Mouse (Mus musculus): ENCODE results near the gene Irf2bp1. TPM values are rescaled to one million over a fixed set of nuclear protein-coding genes. Genes with fewer than 3 reads are reported as not detected.

The Irf2bp1 gene
- total and polyA plus RNA-seq, 3 experiments = 12.7 to 24.5 (median 22.5) TPM

DNA sequence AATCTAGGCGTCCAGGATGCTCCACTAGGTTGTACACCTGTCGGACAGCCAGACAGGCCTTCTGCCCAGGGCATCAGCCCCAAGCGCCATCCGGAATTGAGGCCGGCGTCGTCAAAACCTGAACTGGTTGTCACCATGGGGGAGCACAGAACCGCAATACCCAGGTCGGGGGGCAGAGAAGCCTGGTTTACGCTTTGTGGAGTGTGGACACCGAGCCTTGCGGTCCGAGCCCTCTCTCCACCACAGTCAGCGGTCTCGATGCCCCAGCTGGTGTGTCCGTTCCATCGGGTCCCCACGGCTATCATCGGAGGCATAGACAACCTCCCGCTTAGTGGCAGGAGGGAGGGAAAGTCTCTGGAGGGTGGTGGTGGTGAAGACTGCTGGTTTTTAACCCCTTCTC lies 41.0 kb upstream of the Irf2bp1 start:
- WGBS = 27% methylated on average over 20 of the region's 20 CpGs
- intact Hi-C loops (cut with DNase I) = loop anchor here (5.0 kb wide), 1 partner anchor 55 kb away; no protein-coding TSS in a partner anchor
- no peak for DNase-seq
- Histone ChIP-seq H3K4me3 (no peak overlapping the region), H3K27ac (no peak overlapping the region), H3K27me3 (ENCODE audit: control insufficient read depth, insufficient read depth, low read length) (peaks cover 5% of the 10 kb centered on the region), H3K9ac (ENCODE audit: low read depth, low read length) (no peak overlapping the region), H3K36me3 (ENCODE audit: control insufficient read depth, insufficient read depth, low read length) (no peaks in the 10 kb centered on the region), H3K79me2 (replicated peaks; ENCODE audit: control insufficient read depth, insufficient read depth, low read length) (no peaks in the 10 kb centered on the region), H3K4me1 (ENCODE audit: control insufficient read depth, insufficient read depth, low read length) (peaks cover 5% of the 10 kb centered on the region)
- TF ChIP-seq EP300 (IDR thresholded peaks at IDR 0.05; ENCODE audit: insufficient read depth, low read depth, low read length) (no peak), CTCF (IDR thresholded peaks at IDR 0.05) (no peak), POLR2A (IDR thresholded peaks at IDR 0.05; ENCODE audit: insufficient read depth, low read depth, low read length) (no peak)

DNA sequence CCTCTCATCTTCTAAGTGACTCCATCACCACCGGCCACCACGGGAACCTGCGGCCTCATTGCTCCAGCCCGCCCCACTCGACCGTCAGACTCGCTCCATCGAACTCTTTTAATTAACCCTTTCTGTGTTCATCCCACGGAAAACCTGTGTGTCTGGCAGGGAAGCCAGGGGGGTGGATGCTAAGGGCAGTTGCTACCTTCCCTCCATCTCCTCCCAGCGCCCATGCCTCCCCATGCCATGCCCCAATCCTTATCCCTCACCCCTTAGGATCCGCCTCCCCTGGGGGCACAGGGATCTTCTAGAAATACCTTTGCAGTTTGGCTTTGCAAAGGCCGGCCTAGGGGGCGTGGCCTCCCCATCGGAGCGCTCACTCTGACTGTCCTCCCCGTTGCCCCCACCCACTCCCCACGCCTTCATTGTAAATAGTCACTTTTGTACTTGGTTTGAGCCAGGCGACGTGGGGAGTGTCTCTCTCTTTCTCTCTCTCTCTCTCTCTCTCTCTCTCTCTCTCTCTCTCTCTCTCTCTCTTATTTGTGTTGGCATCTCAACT lies 40.5 kb upstream of the Irf2bp1 start:
- peaks cover 4% of the 10 kb centered on the region for H3K4me1 ChIP-seq (ENCODE audit: control insufficient read depth, insufficient read depth, low read length)
- intact Hi-C loops (cut with DNase I) = loop anchor here (5.0 kb wide), 1 partner anchor 56 kb away; no protein-coding TSS in a partner anchor
- H3K79me2 ChIP-seq (replicated peaks; ENCODE audit: control insufficient read depth, insufficient read depth, low read length) = no peaks in the 10 kb centered on the region
- 16% methylated on average over 19 of the region's 19 CpGs for WGBS
- no peak overlapping the region for H3K4me3 ChIP-seq
- no peak overlapping the region for H3K9ac ChIP-seq (ENCODE audit: low read depth, low read length)
- no peaks in the 10 kb centered on the region for H3K36me3 ChIP-seq (ENCODE audit: control insufficient read depth, insufficient read depth, low read length)
- no peak for TF ChIP-seq EP300 (IDR thresholded peaks at IDR 0.05; ENCODE audit: insufficient read depth, low read depth, low read length)
- TF ChIP-seq POLR2A (IDR thresholded peaks at IDR 0.05; ENCODE audit: insufficient read depth, low read depth, low read length) = no peak
- no peak for TF ChIP-seq CTCF (IDR thresholded peaks at IDR 0.05)
- no peak for DNase-seq
- H3K27me3 ChIP-seq (ENCODE audit: control insufficient read depth, insufficient read depth, low read length) = peaks cover 5% of the 10 kb centered on the region
- H3K27ac ChIP-seq = no peak overlapping the region

DNA sequence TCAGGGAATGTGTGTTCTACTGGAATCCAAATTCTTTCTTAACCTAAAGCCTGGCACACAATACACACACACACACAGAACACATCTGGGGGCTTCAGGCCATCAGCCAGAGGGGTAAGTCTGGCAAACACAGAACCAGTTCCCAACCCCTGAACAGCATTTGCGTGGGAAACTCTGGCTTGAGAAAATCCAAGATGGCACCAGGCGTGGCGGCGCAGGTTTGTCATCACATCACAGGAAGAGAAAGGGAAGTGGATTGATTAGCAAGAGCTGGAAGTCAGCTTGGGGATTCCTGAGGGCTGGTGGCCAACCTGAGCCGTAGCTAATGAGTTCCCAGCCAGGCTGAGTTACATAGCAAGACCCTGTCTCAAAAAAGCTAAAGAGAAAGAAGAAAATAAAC lies 38.5 kb upstream of the Irf2bp1 start:
- no peak overlapping the region for H3K27ac ChIP-seq
- no peaks in the 10 kb centered on the region for H3K4me1 ChIP-seq (ENCODE audit: control insufficient read depth, insufficient read depth, low read length)
- no peak overlapping the region for H3K4me3 ChIP-seq
- H3K79me2 ChIP-seq (replicated peaks; ENCODE audit: control insufficient read depth, insufficient read depth, low read length) = no peaks in the 10 kb centered on the region
- H3K36me3 ChIP-seq (ENCODE audit: control insufficient read depth, insufficient read depth, low read length) = no peaks in the 10 kb centered on the region
- DNase-seq = no peak
- no peak overlapping the region for H3K9ac ChIP-seq (ENCODE audit: low read depth, low read length)
- 64% methylated on average over 5 of the region's 5 CpGs for WGBS
- intact Hi-C loops (cut with DNase I) = no loop called here
- H3K27me3 ChIP-seq (ENCODE audit: control insufficient read depth, insufficient read depth, low read length) = peaks cover 5% of the 10 kb centered on the region
- no peak for TF ChIP-seq CTCF (IDR thresholded peaks at IDR 0.05)
- TF ChIP-seq POLR2A (IDR thresholded peaks at IDR 0.05; ENCODE audit: insufficient read depth, low read depth, low read length) = no peak
- TF ChIP-seq EP300 (IDR thresholded peaks at IDR 0.05; ENCODE audit: insufficient read depth, low read depth, low read length) = no peak

DNA sequence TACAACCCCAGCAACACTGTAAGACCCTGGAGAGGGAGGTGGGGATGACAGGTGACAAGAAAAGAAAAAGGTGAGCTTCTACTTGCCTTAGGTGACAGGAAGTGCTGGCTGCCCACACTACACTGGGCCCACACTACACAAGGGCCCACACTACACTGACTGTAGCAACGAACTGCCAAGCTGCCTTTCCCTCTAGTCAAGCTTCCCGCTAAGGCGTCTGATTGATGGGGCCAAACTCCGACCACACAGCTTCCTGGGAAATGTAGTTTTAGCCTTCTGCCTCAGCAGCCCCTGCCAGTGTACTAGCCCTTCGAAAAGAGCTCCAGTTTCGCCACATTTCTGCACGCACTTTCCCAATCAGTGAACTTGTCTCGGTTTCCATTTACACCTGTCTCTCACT lies 36.2 kb upstream of the Irf2bp1 start:
- Histone ChIP-seq H3K27ac (no peak overlapping the region), H3K79me2 (replicated peaks; ENCODE audit: control insufficient read depth, insufficient read depth, low read length) (no peaks in the 10 kb centered on the region), H3K36me3 (ENCODE audit: control insufficient read depth, insufficient read depth, low read length) (no peaks in the 10 kb centered on the region), H3K4me3 (no peak overlapping the region), H3K9ac (ENCODE audit: low read depth, low read length) (no peak overlapping the region), H3K27me3 (ENCODE audit: control insufficient read depth, insufficient read depth, low read length) (peaks cover 5% of the 10 kb centered on the region), H3K4me1 (ENCODE audit: control insufficient read depth, insufficient read depth, low read length) (no peaks in the 10 kb centered on the region)
- TF ChIP-seq EP300 (IDR thresholded peaks at IDR 0.05; ENCODE audit: insufficient read depth, low read depth, low read length) (no peak), CTCF (IDR thresholded peaks at IDR 0.05) (no peak), POLR2A (IDR thresholded peaks at IDR 0.05; ENCODE audit: insufficient read depth, low read depth, low read length) (no peak)
- DNase-seq = no peak
- WGBS = 12% methylated on average over 8 of the region's 8 CpGs
- intact Hi-C loops (cut with DNase I) = loop anchor here (2.0 kb wide), 1 partner anchor 71 kb away; no protein-coding TSS in a partner anchor

DNA sequence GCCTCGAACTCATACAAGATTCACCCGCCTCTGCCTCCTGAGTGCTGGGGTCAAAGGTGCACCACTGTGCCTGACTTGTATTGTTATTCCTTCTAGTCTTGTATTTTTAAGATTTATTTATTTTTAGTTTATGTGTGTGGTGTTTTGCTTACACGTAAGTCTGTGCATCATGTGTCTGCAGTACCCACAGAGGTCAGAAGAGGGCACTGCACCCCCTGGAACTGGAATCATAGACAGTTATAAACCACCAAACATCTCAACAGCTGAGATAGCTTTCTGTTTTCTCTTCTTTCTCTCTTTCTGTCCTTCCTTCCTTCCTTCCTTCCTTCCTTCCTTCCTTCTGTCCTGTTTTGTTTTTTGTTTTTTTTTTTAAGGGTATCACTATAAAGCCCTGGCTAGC lies 32.9 kb upstream of the Irf2bp1 start:
- no peaks in the 10 kb centered on the region for H3K4me1 ChIP-seq (ENCODE audit: control insufficient read depth, insufficient read depth, low read length)
- intact Hi-C loops (cut with DNase I) = no loop called here
- no peak for TF ChIP-seq POLR2A (IDR thresholded peaks at IDR 0.05; ENCODE audit: insufficient read depth, low read depth, low read length)
- TF ChIP-seq CTCF (IDR thresholded peaks at IDR 0.05) = peak; percentile 47
- no peaks in the 10 kb centered on the region for H3K36me3 ChIP-seq (ENCODE audit: control insufficient read depth, insufficient read depth, low read length)
- no peaks in the 10 kb centered on the region for H3K27me3 ChIP-seq (ENCODE audit: control insufficient read depth, insufficient read depth, low read length)
- no peak overlapping the region for H3K4me3 ChIP-seq
- H3K9ac ChIP-seq (ENCODE audit: low read depth, low read length) = no peak overlapping the region
- no peaks in the 10 kb centered on the region for H3K79me2 ChIP-seq (replicated peaks; ENCODE audit: control insufficient read depth, insufficient read depth, low read length)
- DNase-seq = no peak
- 87% methylated on average over 3 of the region's 3 CpGs for WGBS
- H3K27ac ChIP-seq = no peak overlapping the region

DNA sequence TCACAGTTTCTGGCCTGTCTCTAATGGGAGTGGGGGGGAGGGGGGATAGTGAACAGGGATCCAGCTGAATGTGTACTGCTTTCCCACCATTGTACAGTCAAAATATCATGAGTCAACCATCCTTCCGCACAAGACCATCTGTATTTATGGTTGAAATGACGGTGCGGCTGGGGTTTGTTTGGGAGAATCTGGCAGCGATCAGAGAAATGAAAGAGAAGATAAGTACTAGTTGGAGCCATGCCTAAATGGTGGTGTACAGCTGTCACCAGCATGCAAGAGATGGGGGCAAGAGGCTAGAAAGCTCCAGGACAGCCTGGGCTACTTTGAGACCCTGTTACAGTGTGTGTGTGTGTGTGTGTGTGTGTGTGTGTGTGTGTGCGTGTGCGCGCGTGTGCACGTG lies 25.5 kb upstream of the Irf2bp1 start:
- WGBS = 78% methylated on average over 9 of the region's 9 CpGs
- TF ChIP-seq CTCF (IDR thresholded peaks at IDR 0.05) (no peak), EP300 (IDR thresholded peaks at IDR 0.05; ENCODE audit: insufficient read depth, low read depth, low read length) (no peak), POLR2A (IDR thresholded peaks at IDR 0.05; ENCODE audit: insufficient read depth, low read depth, low read length) (no peak)

More for the DNA sequence above, 25.5 kb upstream of the Irf2bp1 start:
- H3K36me3 ChIP-seq (ENCODE audit: control insufficient read depth, insufficient read depth, low read length) = no peaks in the 10 kb centered on the region
- intact Hi-C loops (cut with DNase I) = no loop called here
- H3K4me1 ChIP-seq (ENCODE audit: control insufficient read depth, insufficient read depth, low read length) = no peaks in the 10 kb centered on the region
- H3K4me3 ChIP-seq = no peak overlapping the region
- no peak for DNase-seq
- H3K27ac ChIP-seq = no peak overlapping the region
- H3K27me3 ChIP-seq (ENCODE audit: control insufficient read depth, insufficient read depth, low read length) = no peaks in the 10 kb centered on the region
- no peaks in the 10 kb centered on the region for H3K79me2 ChIP-seq (replicated peaks; ENCODE audit: control insufficient read depth, insufficient read depth, low read length)
- no peak overlapping the region for H3K9ac ChIP-seq (ENCODE audit: low read depth, low read length)
